Mouse (Mus musculus) mature B cell (primary cell): Measurements from ENCODE around the gene 4930415O20Rik.

Experiments
- in situ Hi-C: fragments of 300-500 bp; cut with MboI; formaldehyde crosslinking; loops from 2 replicates; pipeline ENCODE4 v1.14.3; 2019

4930415O20Rik gene

GRCm38 (mm10) chr15:98629464-98629863 is 58.7 kb downstream of the 4930415O20Rik start:
- in situ Hi-C loops: no loop called here

GRCm38 (mm10) chr15:98630540-98630939 is 59.7 kb downstream of the 4930415O20Rik start, which contains the start of gene Cacnb3:
Cacnb3 (plus strand) TSS chr15:98630840.
- in situ Hi-C loops: no loop called here

GRCm38 (mm10) chr15:98631493-98631892 is 60.7 kb downstream of the 4930415O20Rik start:
- in situ Hi-C loops: no loop called here

GRCm38 (mm10) chr15:98632107-98632744 is 61.4 kb downstream of the 4930415O20Rik start:
- in situ Hi-C loops: no loop called here

- in situ Hi-C loops: no loop called here
Observed at GRCm38 (mm10) chr15:98632921-98633320, 62.1 kb downstream of the 4930415O20Rik start.

- in situ Hi-C loops: no loop called here
Observed at GRCm38 (mm10) chr15:98633822-98634470, 63.1 kb downstream of the 4930415O20Rik start.

GRCm38 (mm10) chr15:98634541-98635081 is 63.8 kb downstream of the 4930415O20Rik start:
- in situ Hi-C loops: no loop called here

GRCm38 (mm10) chr15:98635291-98635841 is 64.6 kb downstream of the 4930415O20Rik start:
- in situ Hi-C loops: no loop called here

- in situ Hi-C loops: no loop called here
Observed at GRCm38 (mm10) chr15:98636517-98636916, 65.7 kb downstream of the 4930415O20Rik start.

GRCm38 (mm10) chr15:98637155-98637554 is 66.4 kb downstream of the 4930415O20Rik start:
- in situ Hi-C loops: no loop called here
